ENCODE assay signal across 35 mouse cellular contexts in genomic region chr5:91611589-91611988, GRCm38 (mm10).
"Had no signal": no experiment of that assay in that cellular context is flagged by ENCODE, and none has a peak within 500 bp of the region (broad histone marks: within the 10 kb centered on the region; RNA-seq: fewer than 3 reads in every experiment).

No protein-coding gene starts in this region.

- H3K9ac ChIP-seq: heart, embryonic 12.5 days; heart, embryonic 13.5 days; heart, embryonic 15.5 days; hindbrain, embryonic 12.5 days; hindbrain, embryonic 13.5 days; hindbrain, embryonic 14.5 days; hindbrain, embryonic 15.5 days; intestine, embryonic 15.5 days; kidney, embryonic 15.5 days had no signal

- H3K36me3 ChIP-seq: heart, embryonic 15.5 days; hindbrain, embryonic 10.5 days; hindbrain, embryonic 12.5 days; hindbrain, embryonic 13.5 days; hindbrain, embryonic 15.5 days; intestine, embryonic 15.5 days; kidney, embryonic 15.5 days had no signal

- H3K9me3 ChIP-seq: heart, embryonic 10.5 days; heart, embryonic 12.5 days; heart, embryonic 13.5 days; heart, embryonic 15.5 days; hindbrain, embryonic 10.5 days; hindbrain, embryonic 12.5 days; hindbrain, embryonic 13.5 days; hindbrain, embryonic 15.5 days; intestine, embryonic 15.5 days; kidney, embryonic 15.5 days had no signal

- H3K4me2 ChIP-seq: heart, embryonic 11.5 days; heart, embryonic 12.5 days; heart, embryonic 13.5 days; heart, embryonic 15.5 days; hindbrain, embryonic 12.5 days; hindbrain, embryonic 13.5 days; hindbrain, embryonic 14.5 days; hindbrain, embryonic 15.5 days; intestine, embryonic 15.5 days; kidney, embryonic 15.5 days had no signal

- H3K27me3 ChIP-seq: heart, embryonic 12.5 days; heart, embryonic 13.5 days; heart, embryonic 15.5 days; hindbrain, embryonic 12.5 days; hindbrain, embryonic 13.5 days; hindbrain, embryonic 15.5 days; intestine, embryonic 15.5 days; kidney, embryonic 15.5 days had no signal

- H3K4me3 ChIP-seq: heart, adult 2 months; heart, embryonic 10.5 days; heart, embryonic 12.5 days; heart, embryonic 13.5 days; heart, embryonic 15.5 days; hindbrain, embryonic 10.5 days; hindbrain, embryonic 12.5 days; hindbrain, embryonic 13.5 days; hindbrain, embryonic 15.5 days; intestine, embryonic 15.5 days; kidney, embryonic 15.5 days; layer of hippocampus, adult 2 months had no signal

- ATAC-seq: hindbrain, embryonic 16.5 days; hindbrain, postnatal 0 days; inflammation-experienced regulatory T-cells, adult 6 months; intestine, embryonic 15.5 days; intestine, embryonic 16.5 days; intestine, postnatal 0 days had no signal

- H3K4me1 ChIP-seq: hindbrain, embryonic 12.5 days; hindbrain, embryonic 13.5 days; hindbrain, embryonic 15.5 days; intestine, embryonic 15.5 days had no signal

- DNase-seq: heart, adult 2 months; heart, postnatal 10 days; heart, postnatal 14 days; heart, postnatal 36 days; heart, postnatal 4 days; kidney, adult 11 months; kidney, adult 18-20 months; kidney, adult 2 months; kidney, adult 8-10 months; kidney, adult 9 months; kidney, postnatal 10 days; kidney, postnatal 14 days; kidney, postnatal 25 days; kidney, postnatal 36 days; kidney, postnatal 4 days; layer of hippocampus, adult 9-11 months had no signal

- H3K27ac ChIP-seq: heart, adult 2 months; heart, embryonic 10.5 days; heart, embryonic 13.5 days; heart, embryonic 15.5 days; hindbrain, embryonic 10.5 days; hindbrain, embryonic 12.5 days; hindbrain, embryonic 13.5 days; hindbrain, embryonic 14.5 days; hindbrain, embryonic 15.5 days; hindbrain, postnatal 0 days; intestine, embryonic 15.5 days; kidney, embryonic 15.5 days; kidney, postnatal 0 days; layer of hippocampus, adult 2 months had no signal
